Mouse (Mus musculus): Measurements from ENCODE around the gene Ccdc54.

Ccdc54 gene

GRCm38 (mm10) chr16:50542554-50543333 lies 48.2 kb downstream of the Ccdc54 start:
- DNase-seq (ENCODE audit: low spot score in 2 of 2), result peak in 1 of 2 experiments; percentile 30
